Mouse (Mus musculus) thymus, adult 2 months (tissue): Measurements from ENCODE around the gene Per1.

Experiments used
- CTCF ChIP-seq: fragments of 200-500 bp; IDR thresholded peaks from 2 replicates; pipeline ENCODE4 v1.5.1; 2012; ENCODE audit warnings: mild to moderate bottlenecking, control low read depth, low read length, moderate library complexity, borderline replicate concordance; ENCODE audit not compliant: control insufficient read depth, poor library complexity, insufficient read depth; ENCODE audit errors: extremely low read depth
- POLR2A ChIP-seq: fragments of 200-500 bp; IDR thresholded peaks from 2 replicates; pipeline ENCODE4 v1.6.1; 2012; ENCODE audit warnings: mild to moderate bottlenecking, low read length, control low read depth, moderate library complexity; ENCODE audit not compliant: control insufficient read depth, poor library complexity, insufficient read depth; ENCODE audit errors: extremely low read depth

DNA sequence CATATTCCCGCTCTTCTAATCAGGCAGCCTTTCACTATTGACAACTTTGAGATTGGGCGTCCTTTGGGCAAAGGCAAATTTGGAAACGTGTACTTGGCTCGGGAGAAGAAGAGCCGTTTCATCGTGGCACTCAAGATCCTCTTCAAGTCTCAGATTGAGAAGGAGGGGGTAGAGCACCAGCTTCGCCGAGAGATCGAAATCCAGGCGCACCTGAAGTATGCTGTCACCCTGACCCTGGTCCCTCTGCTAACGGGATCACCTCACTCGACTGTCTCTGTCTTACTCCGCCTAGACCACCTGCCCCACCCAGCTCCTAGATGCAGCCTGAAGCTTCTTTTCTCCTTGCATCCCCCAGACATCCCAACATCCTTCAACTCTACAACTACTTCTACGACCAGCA lies 46.9 kb upstream of the Per1 start:
- TF ChIP-seq POLR2A: no peak
- no peak for TF ChIP-seq CTCF
